19 mouse cellular contexts compared by ENCODE assay signal in the genomic region with DNA sequence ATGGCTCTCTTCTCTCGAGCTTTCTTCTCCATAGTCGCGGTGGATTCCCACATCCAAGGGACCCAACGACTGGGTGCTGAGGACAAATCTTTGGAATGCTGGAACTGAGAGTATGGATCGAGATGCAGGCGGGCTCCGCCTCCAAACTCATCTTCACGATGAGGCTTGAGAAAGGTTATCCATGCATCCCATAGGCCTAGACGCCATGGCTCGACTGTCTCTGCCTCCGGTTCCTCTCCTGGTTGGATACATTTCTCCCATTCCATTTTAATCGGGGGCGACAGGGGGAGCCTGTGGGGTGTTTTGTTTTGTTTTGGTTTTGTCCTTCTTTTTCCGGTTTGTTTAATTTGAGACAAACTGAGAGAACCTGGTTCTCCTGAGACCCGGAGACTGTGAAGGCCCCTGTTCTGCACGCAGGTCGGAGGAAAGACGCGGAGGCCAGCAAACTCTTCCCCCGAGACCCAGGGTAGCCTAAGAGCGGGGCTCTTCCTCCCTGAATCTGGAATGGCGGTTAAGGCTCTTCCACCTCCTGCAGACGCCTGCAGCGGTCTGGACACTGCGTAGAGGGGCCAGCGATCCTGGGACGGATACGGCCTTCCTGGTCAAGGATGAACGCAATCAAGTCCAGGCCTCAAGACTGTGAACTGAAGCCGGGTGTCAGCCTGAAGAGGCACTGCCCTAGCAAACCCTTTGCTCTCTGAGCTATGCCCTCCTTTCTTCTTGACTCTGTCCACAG. TPM values are rescaled to one million over a fixed set of nuclear protein-coding genes. Genes with fewer than 3 reads are reported as not detected.
DNase-seq lines count a peak whose midpoint lies in the region; ATAC-seq and TF ChIP-seq lines count a peak whose summit lies in the region.
"Had no signal": no experiment of that assay in that cellular context is flagged by ENCODE, and none has a peak within 500 bp of the region (broad histone marks: within the 10 kb centered on the region; RNA-seq: fewer than 3 reads in every experiment).

No protein-coding gene starts in this region.

- no peak for TF ChIP-seq POLR2A in ES-Bruce4 (IDR thresholded peaks at IDR 0.05; ENCODE audit: insufficient read depth, low read length)

- H3K27ac ChIP-seq in forebrain, postnatal 0 days (ENCODE audit: low read depth, low read length) = no peak overlapping the region
- H3K27ac ChIP-seq in forebrain, embryonic 14.5 days (ENCODE audit: low read depth, low read length) = no peak overlapping the region
- H3K27ac ChIP-seq in kidney, embryonic 16.5 days (ENCODE audit: low read length) = no peak overlapping the region
- H3K27ac ChIP-seq in ES-Bruce4 (ENCODE audit: insufficient read depth, low read length) = no peak overlapping the region
- no peak overlapping the region for H3K27ac ChIP-seq in embryonic facial prominence, embryonic 15.5 days (replicated peaks)
- H3K27ac ChIP-seq in gastrocnemius, adult 2 months = no peak overlapping the region
- no peak overlapping the region for H3K27ac ChIP-seq in layer of hippocampus, adult 2 months
- H3K27ac ChIP-seq: forebrain, embryonic 13.5 days; liver, embryonic 13.5 days had no signal

- no peak overlapping the region for H3K9ac ChIP-seq in forebrain, postnatal 0 days
- no peak overlapping the region for H3K9ac ChIP-seq in forebrain, embryonic 14.5 days (ENCODE audit: low read length)
- no peak overlapping the region for H3K9ac ChIP-seq in kidney, embryonic 16.5 days (replicated peaks; ENCODE audit: low read length)
- H3K9ac ChIP-seq in ES-Bruce4 (ENCODE audit: low read depth, poor library complexity, severe bottlenecking) = 0 out of 2 replicates have a peak overlapping the region, but pooled peaks have one; percentile 13
- H3K9ac ChIP-seq in embryonic facial prominence, embryonic 15.5 days = no peak overlapping the region
- H3K9ac ChIP-seq: forebrain, embryonic 13.5 days; liver, embryonic 13.5 days had no signal

- H3K4me3 ChIP-seq in forebrain, postnatal 0 days (ENCODE audit: low read depth, low read length) = no peak overlapping the region
- H3K4me3 ChIP-seq in forebrain, embryonic 14.5 days (ENCODE audit: low read depth, low read length) = no peak overlapping the region
- H3K4me3 ChIP-seq in kidney, embryonic 16.5 days (ENCODE audit: low read length) = 0 out of 2 replicates have a peak overlapping the region, but pooled peaks have one; percentile 1
- peak overlapping the region; percentile 48 for H3K4me3 ChIP-seq in ES-Bruce4 (ENCODE audit: low read depth, low read length)
- H3K4me3 ChIP-seq in embryonic facial prominence, embryonic 15.5 days (replicated peaks) = 0 out of 2 replicates have a peak overlapping the region, but pooled peaks have one; percentile 15
- no peak overlapping the region for H3K4me3 ChIP-seq in gastrocnemius, adult 2 months
- H3K4me3 ChIP-seq in layer of hippocampus, adult 2 months = no peak overlapping the region
- H3K4me3 ChIP-seq: liver, embryonic 13.5 days; myocyte had no signal

- H3K27me3 ChIP-seq in forebrain, postnatal 0 days (ENCODE audit: insufficient read depth, low read length) = peaks cover 95% of the 10 kb centered on the region
- H3K27me3 ChIP-seq in forebrain, embryonic 14.5 days (replicated peaks; ENCODE audit: control insufficient read depth, insufficient read depth, low read length) = peaks cover 98% of the 10 kb centered on the region
- H3K27me3 ChIP-seq in kidney, embryonic 16.5 days (ENCODE audit: insufficient read depth, low read length) = peaks cover 97% of the 10 kb centered on the region
- H3K27me3 ChIP-seq in ES-Bruce4 (ENCODE audit: control insufficient read depth, insufficient read depth, low read length, poor library complexity, severe bottlenecking) = peaks cover 15% of the 10 kb centered on the region
- peaks cover 96% of the 10 kb centered on the region for H3K27me3 ChIP-seq in embryonic facial prominence, embryonic 15.5 days

- H3K36me3 ChIP-seq in forebrain, postnatal 0 days (ENCODE audit: insufficient read depth) = no peaks in the 10 kb centered on the region
- H3K36me3 ChIP-seq in forebrain, embryonic 14.5 days (ENCODE audit: control insufficient read depth, insufficient read depth, low read length) = no peaks in the 10 kb centered on the region
- no peaks in the 10 kb centered on the region for H3K36me3 ChIP-seq in kidney, embryonic 16.5 days (ENCODE audit: insufficient read depth, low read length)
- H3K36me3 ChIP-seq in ES-Bruce4 (ENCODE audit: control insufficient read depth, insufficient read depth, low read length, poor library complexity, severe bottlenecking) = no peaks in the 10 kb centered on the region
- no peaks in the 10 kb centered on the region for H3K36me3 ChIP-seq in embryonic facial prominence, embryonic 15.5 days
- H3K36me3 ChIP-seq: liver, embryonic 13.5 days had no signal

- no peaks in the 10 kb centered on the region for H3K9me3 ChIP-seq in forebrain, postnatal 0 days (ENCODE audit: low read length)
- H3K9me3 ChIP-seq in forebrain, embryonic 14.5 days (replicated peaks; ENCODE audit: control insufficient read depth, low read length) = no peaks in the 10 kb centered on the region
- no peaks in the 10 kb centered on the region for H3K9me3 ChIP-seq in kidney, embryonic 16.5 days (ENCODE audit: low read length)
- no peaks in the 10 kb centered on the region for H3K9me3 ChIP-seq in ES-Bruce4 (replicated peaks; ENCODE audit: control insufficient read depth, insufficient read depth, low read length, poor library complexity, severe bottlenecking)
- no peaks in the 10 kb centered on the region for H3K9me3 ChIP-seq in embryonic facial prominence, embryonic 15.5 days (replicated peaks)
- H3K9me3 ChIP-seq: forebrain, embryonic 13.5 days; liver, embryonic 13.5 days had no signal

- intact Hi-C loops in gastrocnemius, adult 2 months (cut with DNase I) = no loop called here

- TF ChIP-seq EP300 in ES-Bruce4 (IDR thresholded peaks at IDR 0.05; ENCODE audit: insufficient read depth, low read depth, low read length) = no peak

- DNase-seq in forebrain, postnatal 0 days = peak; percentile 56
- no peak for DNase-seq in forebrain, embryonic 14.5 days (ENCODE audit: low spot score)
- DNase-seq in kidney, adult 8-10 months = no peak
- DNase-seq in gastrocnemius, adult 2 months = no peak
- DNase-seq in layer of hippocampus, adult 2 months (ENCODE audit: low spot score in 2 of 2) = no peak
- DNase-seq: adrenal gland, postnatal 14 days; gastrocnemius, postnatal 14 days; liver, embryonic 13.5 days had no signal

- H3K4me2 ChIP-seq in forebrain, postnatal 0 days (ENCODE audit: low read depth) = no peak overlapping the region
- H3K4me2 ChIP-seq in forebrain, embryonic 14.5 days (ENCODE audit: low read length) = no peak overlapping the region
- no peak overlapping the region for H3K4me2 ChIP-seq in kidney, embryonic 16.5 days (replicated peaks; ENCODE audit: low read depth, low read length)
- no peak overlapping the region for H3K4me2 ChIP-seq in embryonic facial prominence, embryonic 15.5 days (replicated peaks)
- H3K4me2 ChIP-seq: forebrain, embryonic 13.5 days; liver, embryonic 13.5 days had no signal

- WGBS in forebrain, postnatal 0 days = 3% methylated on average over 30 of the region's 30 CpGs
- WGBS in forebrain, embryonic 14.5 days = under 1% methylated on average over 30 of the region's 30 CpGs
- 2% methylated on average over 30 of the region's 30 CpGs for WGBS in kidney, embryonic 16.5 days
- WGBS in embryonic facial prominence, embryonic 15.5 days = 4% methylated on average over 30 of the region's 30 CpGs

- peaks cover 9% of the 10 kb centered on the region for H3K4me1 ChIP-seq in forebrain, postnatal 0 days (ENCODE audit: insufficient read depth)
- peaks cover 8% of the 10 kb centered on the region for H3K4me1 ChIP-seq in forebrain, embryonic 14.5 days (ENCODE audit: control insufficient read depth, insufficient read depth, low read length)
- H3K4me1 ChIP-seq in kidney, embryonic 16.5 days (ENCODE audit: insufficient read depth, low read length) = peaks cover 7% of the 10 kb centered on the region
- H3K4me1 ChIP-seq in ES-Bruce4 (ENCODE audit: control insufficient read depth, insufficient read depth, low read length) = no peaks in the 10 kb centered on the region
- H3K4me1 ChIP-seq in embryonic facial prominence, embryonic 15.5 days = peaks cover 30% of the 10 kb centered on the region

- ATAC-seq in forebrain, postnatal 0 days = no peak
- no peak for ATAC-seq in forebrain, embryonic 14.5 days
- no peak for ATAC-seq in kidney, embryonic 16.5 days (ENCODE audit: low FRiP score, low TSS enrichment)
- ATAC-seq in embryonic facial prominence, embryonic 15.5 days (ENCODE audit: insufficient number of reproducible peaks, low FRiP score, low TSS enrichment, low read depth) = no peak
- ATAC-seq: forebrain, embryonic 13.5 days; hindbrain, embryonic 16.5 days; Patski had no signal

- TF ChIP-seq CTCF in forebrain, postnatal 0 days (IDR thresholded peaks at IDR 0.05; ENCODE audit: low read depth) = no peak
- TF ChIP-seq CTCF in ES-Bruce4 (IDR thresholded peaks at IDR 0.05; ENCODE audit: low read depth, low read length) = no peak
- no peak for TF ChIP-seq CTCF in gastrocnemius, adult 2 months (IDR thresholded peaks at IDR 0.05)
- no peak for TF ChIP-seq CTCF in layer of hippocampus, adult 2 months (conservative IDR thresholded peaks at IDR 0.05)

RNA-seq across cellular contexts. Expression of a gene that starts 4.6 kb away (rescaled TPM):
- not detected in 2 replicates for total RNA-seq in forebrain, postnatal 0 days (2014; rRNA removed)
- not detected in 2 replicates for polyA plus RNA-seq in forebrain, postnatal 0 days (2015; fragmentation: Nextera tagmentation; extraction: Ambion mirVana)
- polyA plus RNA-seq in forebrain, embryonic 14.5 days (2014; fragmentation: Nextera tagmentation; extraction: Ambion mirVana) = not detected in 2 replicates
- polyA plus RNA-seq in kidney, embryonic 16.5 days (2015; fragmentation: Nextera tagmentation; extraction: Ambion mirVana) = not detected in 2 replicates
- polyA plus RNA-seq in ES-Bruce4 (2011; ENCODE audit: insufficient read depth, insufficient read length, low read depth, missing spikeins) = not detected in 2 replicates
- polyA plus RNA-seq in embryonic facial prominence, embryonic 15.5 days (2015; fragmentation: Nextera tagmentation; extraction: Ambion mirVana) = 0.17 and 0.49 TPM in 2 replicates
- total RNA-seq in gastrocnemius, adult 2 months (2021) = not detected
- not detected for total RNA-seq in layer of hippocampus, adult 2 months (2021)
- total RNA-seq: adrenal gland, postnatal 14 days; gastrocnemius, postnatal 14 days; layer of hippocampus, postnatal 25 days had no signal
- polyA plus RNA-seq: forebrain, embryonic 13.5 days; hindbrain, embryonic 16.5 days; liver, embryonic 13.5 days; spleen, adult 2 months; thymus, postnatal 0 days had no signal

RNA-seq across cellular contexts. Expression of a gene that starts 27.2 kb away (rescaled TPM):
- 0.19 and 0.77 TPM in 2 replicates for total RNA-seq in forebrain, postnatal 0 days (2014; rRNA removed)
- polyA plus RNA-seq in forebrain, postnatal 0 days (2015; fragmentation: Nextera tagmentation; extraction: Ambion mirVana) = 0.38 and 0.53 TPM in 2 replicates
- not detected in 2 replicates for polyA plus RNA-seq in forebrain, embryonic 14.5 days (2014; fragmentation: Nextera tagmentation; extraction: Ambion mirVana)
- 14.1 and 15.8 TPM in 2 replicates for polyA plus RNA-seq in kidney, embryonic 16.5 days (2015; fragmentation: Nextera tagmentation; extraction: Ambion mirVana)
- not detected in 2 replicates for polyA plus RNA-seq in ES-Bruce4 (2011; ENCODE audit: insufficient read depth, insufficient read length, low read depth, missing spikeins)
- polyA plus RNA-seq in embryonic facial prominence, embryonic 15.5 days (2015; fragmentation: Nextera tagmentation; extraction: Ambion mirVana) = 3.7 and 5.2 TPM in 2 replicates
- not detected for total RNA-seq in gastrocnemius, adult 2 months (2021)
- total RNA-seq in layer of hippocampus, adult 2 months (2021) = under 1 TPM; 0.31 to 0.42 TPM
- total RNA-seq: adrenal gland, postnatal 14 days; gastrocnemius, postnatal 14 days had no signal
- polyA plus RNA-seq: C2C12; forebrain, embryonic 13.5 days; hindbrain, embryonic 16.5 days; liver, embryonic 13.5 days; myocyte; Patski had no signal

RNA-seq across cellular contexts. Expression of a gene that starts 38.0 kb away (rescaled TPM):
- total RNA-seq in forebrain, postnatal 0 days (2014; rRNA removed) = not detected in 2 replicates
- not detected in 2 replicates for polyA plus RNA-seq in forebrain, postnatal 0 days (2015; fragmentation: Nextera tagmentation; extraction: Ambion mirVana)
- not detected in 2 replicates for polyA plus RNA-seq in forebrain, embryonic 14.5 days (2014; fragmentation: Nextera tagmentation; extraction: Ambion mirVana)
- polyA plus RNA-seq in kidney, embryonic 16.5 days (2015; fragmentation: Nextera tagmentation; extraction: Ambion mirVana) = not detected in 2 replicates
- not detected in 2 replicates for polyA plus RNA-seq in ES-Bruce4 (2011; ENCODE audit: insufficient read depth, insufficient read length, low read depth, missing spikeins)
- not detected in 2 replicates for polyA plus RNA-seq in embryonic facial prominence, embryonic 15.5 days (2015; fragmentation: Nextera tagmentation; extraction: Ambion mirVana)
- not detected for total RNA-seq in gastrocnemius, adult 2 months (2021)
- total RNA-seq in layer of hippocampus, adult 2 months (2021) = not detected
- total RNA-seq: gastrocnemius, postnatal 14 days; layer of hippocampus, postnatal 25 days had no signal
- polyA plus RNA-seq: C2C12; forebrain, embryonic 13.5 days; hindbrain, embryonic 16.5 days; myocyte; Patski had no signal

RNA-seq across cellular contexts. Expression of a gene that starts 46.8 kb away (rescaled TPM):
- total RNA-seq in forebrain, postnatal 0 days (2014; rRNA removed) = not detected in 2 replicates
- polyA plus RNA-seq in forebrain, postnatal 0 days (2015; fragmentation: Nextera tagmentation; extraction: Ambion mirVana) = not detected in 2 replicates
- not detected in 2 replicates for polyA plus RNA-seq in forebrain, embryonic 14.5 days (2014; fragmentation: Nextera tagmentation; extraction: Ambion mirVana)
- 0.19 and 0.30 TPM in 2 replicates for polyA plus RNA-seq in kidney, embryonic 16.5 days (2015; fragmentation: Nextera tagmentation; extraction: Ambion mirVana)
- polyA plus RNA-seq in ES-Bruce4 (2011; ENCODE audit: insufficient read depth, insufficient read length, low read depth, missing spikeins) = not detected in 2 replicates
- not detected in 2 replicates for polyA plus RNA-seq in embryonic facial prominence, embryonic 15.5 days (2015; fragmentation: Nextera tagmentation; extraction: Ambion mirVana)
- total RNA-seq in gastrocnemius, adult 2 months (2021) = not detected
- not detected for total RNA-seq in layer of hippocampus, adult 2 months (2021)
- total RNA-seq: adrenal gland, postnatal 14 days; gastrocnemius, postnatal 14 days; layer of hippocampus, postnatal 25 days had no signal
- polyA plus RNA-seq: hindbrain, embryonic 16.5 days; liver, embryonic 13.5 days; spleen, adult 2 months; thymus, postnatal 0 days had no signal

RNA-seq across cellular contexts. Expression of a gene that starts 59.6 kb away (rescaled TPM):
- not detected in 2 replicates for total RNA-seq in forebrain, postnatal 0 days (2014; rRNA removed)
- polyA plus RNA-seq in forebrain, postnatal 0 days (2015; fragmentation: Nextera tagmentation; extraction: Ambion mirVana) = 0.28 TPM in 1 of 2 replicates, not detected in the other
- polyA plus RNA-seq in forebrain, embryonic 14.5 days (2014; fragmentation: Nextera tagmentation; extraction: Ambion mirVana) = not detected in 2 replicates
- polyA plus RNA-seq in kidney, embryonic 16.5 days (2015; fragmentation: Nextera tagmentation; extraction: Ambion mirVana) = 0.07 TPM in 1 of 2 replicates, not detected in the other
- not detected in 2 replicates for polyA plus RNA-seq in ES-Bruce4 (2011; ENCODE audit: insufficient read depth, insufficient read length, low read depth, missing spikeins)
- polyA plus RNA-seq in embryonic facial prominence, embryonic 15.5 days (2015; fragmentation: Nextera tagmentation; extraction: Ambion mirVana) = not detected in 2 replicates
- total RNA-seq in gastrocnemius, adult 2 months (2021) = not detected
- not detected for total RNA-seq in layer of hippocampus, adult 2 months (2021)
- total RNA-seq: gastrocnemius, postnatal 14 days; layer of hippocampus, postnatal 25 days had no signal
- polyA plus RNA-seq: C2C12; forebrain, embryonic 13.5 days; hindbrain, embryonic 16.5 days; myocyte; Patski; spleen, adult 2 months had no signal

Comparison
In these comparisons a context has a peak if more than half of its experiments do, and no peak if none do; other contexts are left out.
1. H3K4me3 ChIP-seq: peak in kidney, embryonic 16.5 days (single experiment), ES-Bruce4 (single experiment) and embryonic facial prominence, embryonic 15.5 days (single experiment); none in forebrain, postnatal 0 days (single experiment), forebrain, embryonic 14.5 days (single experiment), gastrocnemius, adult 2 months (single experiment) and layer of hippocampus, adult 2 months (single experiment).